Mouse (Mus musculus) frontal cortex, postnatal 36 days (tissue): ENCODE measurements around the gene Treml1.

ENCODE experiments used
- DNase-seq, 2 experiments: peaks; one replicate each; pipeline ENCODE4 v3.0.0; 2022; ENCODE audit warnings: low spot score in 2 of 2

Gene Treml1

GRCm38 (mm10) chr17:48357892-48358291, 1.8 kb upstream of the Treml1 start:
- no peak for DNase-seq

DNA sequence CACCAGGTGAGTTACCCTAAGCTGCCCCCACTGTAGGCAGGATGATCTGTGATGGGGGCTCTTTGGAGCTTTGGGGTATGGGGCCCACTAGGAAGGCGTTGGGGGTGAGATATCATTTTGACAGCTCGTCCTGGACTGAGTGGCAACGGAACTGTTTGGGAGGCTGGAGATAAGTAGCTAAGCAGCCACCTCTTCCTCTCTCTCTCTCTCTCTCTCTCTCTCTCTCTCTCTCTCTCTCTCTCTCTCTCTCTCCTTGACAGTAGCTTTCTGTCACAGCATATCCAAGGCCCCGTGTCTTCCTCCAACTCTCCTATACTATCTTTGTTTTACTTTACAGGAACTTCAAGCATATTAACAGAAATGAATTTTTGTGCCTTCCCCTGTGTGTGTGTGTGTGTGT, 746 bp downstream of the Treml1 start:
- DNase-seq = no peak

GRCm38 (mm10) chr17:48362346-48362745, 2.6 kb downstream of the Treml1 start:
- no peak for DNase-seq

GRCm38 (mm10) chr17:48362966-48363365, 3.2 kb downstream of the Treml1 start:
- DNase-seq = peak; percentile 47 to 65

DNA sequence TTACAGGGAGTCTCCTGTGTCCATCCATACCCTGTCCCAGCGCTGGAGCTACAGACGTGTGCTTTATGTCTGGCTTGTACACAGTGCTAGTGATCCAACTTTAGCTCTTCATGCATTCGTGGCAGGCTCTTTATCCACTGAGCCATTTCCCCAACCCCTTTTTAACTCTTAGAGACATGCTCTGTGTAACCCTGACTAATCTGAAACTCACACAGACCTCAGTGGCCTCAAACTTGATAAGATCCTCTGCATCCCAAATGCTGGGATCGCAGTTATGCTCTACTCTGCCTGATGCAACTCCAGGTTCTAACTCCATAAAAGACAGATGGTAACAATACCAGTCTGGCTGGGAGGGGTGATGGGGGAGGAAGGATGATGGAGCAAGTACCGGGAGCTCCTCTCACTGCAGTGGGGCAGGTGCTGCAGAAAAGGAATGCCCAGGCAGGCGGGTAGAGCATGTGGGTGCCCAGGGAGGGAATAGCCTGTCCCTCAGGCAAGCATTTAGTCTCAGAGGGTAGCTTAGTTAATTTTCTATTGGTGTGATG, 3.8 kb downstream of the Treml1 start:
- DNase-seq = no peak

DNA sequence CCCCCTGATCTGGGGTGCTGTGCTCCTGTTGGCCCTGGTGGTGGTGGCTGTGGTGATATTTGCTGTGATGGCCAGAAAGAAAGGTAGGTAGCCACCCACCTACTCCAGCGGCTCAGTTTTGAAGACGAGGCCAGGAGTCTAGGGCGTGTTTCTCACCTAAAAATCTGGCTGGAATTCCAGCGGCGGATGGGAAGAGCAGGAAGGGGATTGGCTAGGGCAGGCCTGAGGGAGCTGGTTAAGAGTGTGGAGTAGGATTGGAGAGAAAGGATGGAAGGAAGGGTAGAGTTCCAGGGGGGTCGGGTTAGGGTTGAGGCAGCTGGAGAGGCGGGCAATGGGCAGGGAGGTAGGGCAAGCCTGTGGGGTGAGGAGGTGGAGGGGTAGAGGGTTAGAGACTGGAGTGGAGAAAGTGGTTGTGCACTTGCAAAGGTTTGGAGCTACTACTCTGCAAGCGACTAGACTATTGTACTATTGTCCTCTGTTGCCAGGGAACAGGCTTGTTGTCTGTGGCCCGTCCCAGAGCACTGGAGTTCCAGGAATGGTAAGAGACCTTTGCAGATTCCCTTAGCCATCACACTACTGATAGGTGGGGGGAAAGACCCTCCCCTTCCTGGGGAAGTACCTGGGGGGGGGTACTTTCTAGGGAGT, 5.9 kb downstream of the Treml1 start:
- DNase-seq = no peak

GRCm38 (mm10) chr17:48366806-48367205, 7.1 kb downstream of the Treml1 start:
- no peak for DNase-seq

DNA sequence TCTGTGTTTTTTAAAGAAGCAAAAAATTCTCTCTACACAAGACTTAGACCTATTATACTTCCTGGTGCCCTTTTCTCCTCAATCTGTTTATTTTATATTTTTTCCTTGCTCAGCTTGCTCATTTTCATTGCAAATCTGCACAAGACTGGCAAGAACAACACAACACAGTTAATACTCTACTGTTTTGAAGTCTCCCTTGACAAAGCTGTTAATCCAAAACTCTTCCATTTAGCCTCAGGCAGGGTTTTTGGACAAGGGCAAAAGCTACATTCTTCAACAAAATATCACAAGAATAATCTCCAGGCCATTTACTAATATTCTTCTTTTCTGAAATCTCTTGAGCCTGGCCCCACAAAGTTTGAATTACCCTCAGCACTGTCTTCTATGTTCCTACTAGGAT, 11.9 kb downstream of the Treml1 start:
- no peak for DNase-seq

GRCm38 (mm10) chr17:48372987-48373386, 13.3 kb downstream of the Treml1 start:
- peak; percentile 43 to 73 for DNase-seq

- DNase-seq = peak in 1 of 2 experiments; percentile 53
These were observed 16.4 kb downstream of the Treml1 start for GRCm38 (mm10) chr17:48376102-48376501.

GRCm38 (mm10) chr17:48379050-48379449, 19.3 kb downstream of the Treml1 start:
- DNase-seq = no peak

GRCm38 (mm10) chr17:48385786-48386461, 26.2 kb downstream of the Treml1 start:
- no peak for DNase-seq

DNA sequence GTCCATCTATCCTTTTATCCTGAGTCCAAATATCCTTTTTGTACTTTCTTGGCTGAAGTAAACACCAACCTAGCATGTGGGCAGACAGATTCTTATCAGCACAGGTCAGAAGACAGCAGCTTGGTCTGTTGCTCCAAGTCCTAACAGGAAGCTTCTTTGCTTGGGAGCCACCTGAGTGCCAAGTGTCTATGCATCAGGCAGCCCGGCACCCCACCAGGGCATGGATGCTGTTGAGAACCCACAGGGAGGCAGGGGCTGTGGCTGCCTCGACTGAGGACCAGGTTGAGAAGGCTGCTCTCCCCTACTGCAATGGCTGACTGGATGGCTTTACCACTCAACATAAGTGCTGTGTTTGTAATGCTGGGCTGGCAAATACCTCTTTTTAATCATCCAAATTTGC, 28.9 kb downstream of the Treml1 start:
- DNase-seq = no peak

- no peak for DNase-seq
These were observed 29.7 kb downstream of the Treml1 start for GRCm38 (mm10) chr17:48389442-48389841.

DNA sequence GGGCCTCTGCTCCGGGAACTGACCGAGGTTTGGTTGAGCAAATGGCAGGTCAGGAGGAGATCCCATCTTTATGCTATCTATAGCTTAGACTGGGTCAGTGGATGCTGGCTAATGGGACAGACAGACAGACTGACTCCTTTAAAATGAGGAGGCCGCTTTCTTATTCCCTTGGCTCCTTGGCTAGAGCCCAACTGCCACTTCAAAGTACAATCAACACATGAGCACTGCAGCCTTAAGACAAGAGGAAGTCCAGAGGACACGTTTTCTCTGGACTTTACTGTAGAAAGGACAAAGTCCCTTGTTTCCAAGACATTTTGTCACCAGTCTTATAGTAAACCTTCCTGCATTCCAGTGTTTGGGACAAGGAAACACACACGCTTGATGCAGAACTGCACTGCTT, 31.7 kb downstream of the Treml1 start:
- no peak for DNase-seq

DNA sequence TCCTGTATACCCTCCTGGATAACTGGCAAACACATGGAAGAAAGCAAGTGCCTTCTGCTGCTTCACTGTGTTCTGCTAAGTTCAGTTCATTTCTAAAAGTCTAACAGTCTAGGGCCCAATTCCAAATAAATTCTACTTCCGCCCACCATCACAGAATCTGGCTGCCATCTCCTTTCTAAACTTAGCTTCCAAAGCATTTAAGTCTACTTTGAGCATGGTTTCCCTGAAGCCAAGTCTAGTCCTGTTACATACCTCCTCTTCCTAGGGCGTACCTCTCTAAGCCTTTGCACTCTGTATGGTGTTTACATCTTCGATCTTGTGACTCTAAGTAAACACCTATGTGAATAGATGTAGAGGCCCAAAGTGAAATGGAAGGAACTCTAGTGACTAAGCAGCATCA, 32.9 kb downstream of the Treml1 start:
- peak; percentile 36 to 90 for DNase-seq

- no peak for DNase-seq
These were observed 42.0 kb downstream of the Treml1 start for GRCm38 (mm10) chr17:48401710-48402109.

DNA sequence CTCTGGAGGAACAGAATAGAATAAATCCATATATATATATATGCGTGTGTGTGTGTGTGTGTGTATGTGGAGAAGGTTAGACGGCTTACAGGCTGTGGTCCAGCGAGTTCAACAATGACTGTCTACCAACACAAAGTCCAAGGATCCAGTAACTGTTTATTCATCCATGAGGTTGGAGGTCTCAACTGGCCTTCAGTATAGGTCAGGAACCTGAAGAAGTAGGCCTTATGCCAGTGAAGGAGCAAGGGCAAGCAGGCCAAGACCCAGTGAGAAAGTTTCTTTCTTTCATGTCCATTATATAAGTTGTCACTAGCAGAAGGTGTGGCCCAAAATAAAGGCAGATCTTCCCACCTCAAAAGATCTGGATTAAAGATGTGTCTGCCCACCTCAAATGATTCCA, 43.0 kb downstream of the Treml1 start:
- no peak for DNase-seq

DNA sequence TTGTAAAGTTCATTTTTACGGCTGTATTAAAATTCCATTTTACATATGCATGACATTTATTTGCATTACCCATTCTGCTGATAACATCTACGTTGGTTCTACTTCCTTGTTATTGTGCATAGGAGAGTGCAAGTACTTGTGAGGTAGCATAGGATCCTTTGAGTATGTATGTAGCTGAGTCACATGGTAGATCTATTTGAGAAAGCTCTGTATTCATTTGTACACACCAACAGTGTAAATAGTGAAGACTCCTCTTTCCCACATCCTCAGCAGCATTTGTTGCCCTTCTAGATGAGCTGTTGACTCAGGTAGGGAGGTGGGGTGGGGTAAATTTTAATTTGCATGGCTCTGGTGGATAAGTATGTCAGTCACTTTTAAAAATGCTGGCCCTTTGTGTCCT, 44.1 kb downstream of the Treml1 start:
- DNase-seq = no peak

DNA sequence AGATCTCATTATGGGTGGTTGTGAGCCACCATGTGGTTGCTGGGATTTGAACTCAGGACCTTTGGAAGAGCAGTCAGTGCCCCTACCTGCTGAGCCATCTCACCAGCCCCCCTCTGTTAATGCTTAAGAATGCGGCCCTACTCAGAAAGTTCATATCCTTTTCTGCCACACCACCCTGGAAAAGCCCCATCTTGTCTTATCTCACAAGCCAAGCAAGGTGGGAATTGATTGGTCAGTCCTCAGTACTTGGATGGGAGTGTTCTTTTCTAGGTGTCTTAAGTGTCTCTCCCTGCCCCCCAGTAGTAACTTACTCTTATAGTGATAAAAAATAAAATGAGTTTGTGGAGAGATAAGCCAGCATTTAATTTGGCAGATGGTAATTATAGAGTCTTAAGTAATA, 45.0 kb downstream of the Treml1 start:
- DNase-seq = no peak

DNA sequence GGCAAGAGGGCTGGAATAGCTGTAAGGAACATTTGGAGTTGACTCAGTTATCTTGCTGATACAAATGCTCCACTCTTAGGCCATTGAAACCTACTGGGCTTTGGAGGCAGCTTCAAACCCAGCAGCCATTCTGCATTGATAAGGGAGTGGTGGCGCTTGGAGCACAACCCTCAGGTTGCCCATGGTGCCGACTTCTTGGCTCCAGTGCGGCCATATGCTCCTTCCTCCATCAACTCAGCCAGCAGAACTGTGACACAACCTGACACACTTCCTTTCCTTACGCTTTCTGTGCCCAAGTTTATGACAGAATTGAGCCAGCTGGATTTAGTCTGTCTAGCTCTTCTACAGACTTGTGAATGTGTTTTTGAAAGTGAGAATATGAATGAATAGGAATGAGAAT, 47.4 kb downstream of the Treml1 start:
- peak in 1 of 2 experiments; percentile 57 for DNase-seq

GRCm38 (mm10) chr17:48407910-48408525, 48.3 kb downstream of the Treml1 start:
- DNase-seq = peak in 1 of 2 experiments; percentile 45
